Mouse (Mus musculus) frontal cortex, postnatal 10 days (tissue): ENCODE data around the gene Gm45837.

Experiments
- DNase-seq, 2 experiments: peaks; one replicate each; pipeline ENCODE4 v3.0.0; 2022; ENCODE audit warnings: low spot score in 2 of 2, mixed read lengths in 1 of 2

The Gm45837 gene

DNA sequence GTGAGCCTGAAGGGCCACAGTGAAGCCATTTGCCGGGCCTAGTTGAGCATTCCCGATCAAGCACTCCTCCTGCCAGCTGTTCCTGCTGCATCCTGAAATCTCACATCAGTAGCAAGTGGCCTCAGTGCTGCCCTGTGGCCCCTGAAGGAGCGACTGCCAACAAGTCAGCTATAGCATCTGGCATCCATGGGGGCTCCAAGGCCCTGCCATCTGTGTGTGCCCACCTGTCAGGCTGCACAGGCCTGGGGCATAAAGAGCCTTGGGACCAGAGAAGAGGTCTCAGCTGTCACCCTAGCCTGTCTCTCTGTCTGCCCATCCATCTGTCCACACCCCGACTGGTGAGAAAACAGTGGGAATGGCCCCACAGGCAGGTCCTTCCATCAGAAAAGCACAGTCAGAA lies 54.2 kb downstream of the Gm45837 start:
- no peak for DNase-seq

DNA sequence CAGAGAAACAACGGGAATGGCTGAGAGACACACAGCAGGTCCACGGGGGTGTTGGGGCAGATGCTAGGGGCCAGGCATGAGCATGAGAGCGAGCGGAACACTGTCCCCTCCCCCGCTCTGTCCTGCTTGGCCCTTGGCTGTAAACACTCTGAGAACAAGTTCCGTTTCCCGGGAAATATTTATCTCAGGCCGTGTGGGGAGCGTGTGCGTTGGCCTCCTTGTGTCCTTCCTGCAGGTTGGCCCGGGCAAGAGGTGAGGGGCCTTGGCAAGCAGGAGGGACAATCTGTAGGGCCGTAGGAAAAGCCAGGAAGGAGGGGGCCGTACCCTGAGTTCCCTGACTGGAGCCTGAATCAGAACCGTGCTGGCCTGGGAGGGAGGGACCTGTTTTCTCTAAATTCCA lies 54.7 kb downstream of the Gm45837 start:
- no peak for DNase-seq

DNA sequence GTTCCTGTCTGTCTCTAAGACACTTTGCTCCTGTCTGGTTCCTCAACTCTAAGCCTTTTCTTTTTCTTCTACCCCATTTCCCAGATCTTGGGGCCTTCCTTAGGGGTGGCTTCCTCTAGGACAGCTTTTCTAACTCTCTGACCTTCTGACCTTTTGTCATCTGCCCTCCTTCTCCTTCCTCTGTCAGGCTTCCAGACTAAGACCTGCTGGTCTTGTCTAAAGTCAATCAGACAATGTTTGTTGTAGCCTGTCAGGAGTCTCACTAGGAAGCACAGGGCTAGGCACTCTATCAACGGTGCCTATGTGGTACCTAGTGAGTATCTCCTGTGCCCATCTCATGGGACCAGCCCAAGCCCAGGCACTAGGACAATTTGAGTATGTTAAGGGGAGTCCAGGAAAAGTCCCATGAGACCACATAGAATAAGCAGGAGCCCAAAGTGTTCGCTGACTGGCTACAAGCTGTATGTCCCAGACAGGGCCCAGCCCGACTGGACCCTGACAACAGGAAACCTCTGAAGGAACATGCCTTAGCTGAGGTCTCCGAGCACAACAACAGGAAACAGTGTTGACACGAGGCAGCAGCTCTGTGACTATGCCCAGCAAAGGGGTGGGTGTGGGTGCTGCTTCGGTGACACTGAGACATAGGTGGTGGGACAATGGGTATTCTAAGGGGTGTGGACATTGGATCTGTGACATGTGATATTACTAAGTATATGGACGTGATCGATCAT lies 55.3 kb downstream of the Gm45837 start:
- no peak for DNase-seq

DNA sequence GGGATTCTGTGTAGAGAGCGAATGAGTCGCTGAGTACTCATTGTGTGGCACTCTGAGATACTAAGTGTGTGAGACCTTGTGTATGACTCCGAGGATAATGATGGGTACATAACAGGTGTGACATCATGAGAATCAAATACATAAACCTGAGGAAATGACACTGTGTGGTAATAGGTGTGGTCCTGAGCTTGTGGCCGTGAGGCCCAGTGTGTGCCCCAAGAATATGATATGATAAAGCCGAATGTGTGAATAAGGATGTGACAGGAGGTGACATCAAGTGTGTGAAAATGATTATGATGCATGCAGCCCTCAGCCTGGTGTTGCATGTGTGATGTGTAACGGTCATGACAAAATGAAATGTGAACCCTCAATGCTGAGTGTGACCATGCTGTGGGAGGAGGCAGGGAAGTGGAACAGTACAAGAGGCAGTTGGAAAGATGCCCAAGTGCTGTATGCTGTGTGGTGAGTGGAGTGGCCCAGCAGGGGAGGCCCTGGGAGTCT lies 55.9 kb downstream of the Gm45837 start:
- DNase-seq, result no peak

DNA sequence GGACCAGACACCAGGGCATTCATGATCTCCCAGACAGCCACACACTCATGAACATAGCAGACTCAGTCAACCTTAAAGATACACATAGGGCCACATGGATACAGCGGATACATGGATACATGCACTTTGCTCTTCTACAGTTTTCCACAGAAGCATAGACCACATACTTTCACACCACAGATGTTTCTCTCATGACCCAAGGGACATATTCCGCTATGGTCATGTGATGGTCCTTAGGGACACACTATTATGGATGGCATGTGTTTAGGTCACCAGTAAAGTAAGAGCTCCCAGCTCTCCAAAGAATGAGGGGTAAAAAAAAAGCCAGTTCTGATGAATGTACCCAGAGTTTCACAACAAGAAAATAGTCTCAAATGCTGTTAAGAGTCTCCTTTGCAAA lies 60.7 kb downstream of the Gm45837 start:
- DNase-seq, result no peak

DNA sequence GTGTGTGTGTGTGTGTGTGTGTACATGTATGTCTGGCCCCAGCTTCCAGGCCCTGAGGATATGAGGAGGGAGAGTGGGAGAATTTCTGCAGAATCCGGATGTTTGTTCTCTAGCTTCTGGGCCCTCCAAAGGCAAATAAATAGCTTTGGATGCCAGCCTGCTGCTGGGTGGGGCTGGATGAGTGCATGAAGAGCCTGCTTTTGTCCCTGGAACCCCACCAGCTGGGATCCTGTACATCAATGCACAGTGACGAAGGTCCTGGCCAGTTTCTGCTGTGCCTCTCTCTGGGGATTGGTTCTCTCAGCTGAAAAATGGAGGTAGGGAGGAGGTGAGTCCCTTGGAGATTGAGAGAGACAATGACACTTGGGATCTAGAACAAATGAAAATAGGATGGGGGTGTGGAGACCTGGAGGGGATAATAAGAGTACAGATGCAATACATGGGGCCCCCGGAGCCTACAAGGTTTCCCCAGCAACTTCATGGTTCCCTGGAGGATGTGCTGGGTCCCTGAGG lies 61.3 kb downstream of the Gm45837 start:
- peak in 1 of 2 experiments; percentile 16 for DNase-seq

DNA sequence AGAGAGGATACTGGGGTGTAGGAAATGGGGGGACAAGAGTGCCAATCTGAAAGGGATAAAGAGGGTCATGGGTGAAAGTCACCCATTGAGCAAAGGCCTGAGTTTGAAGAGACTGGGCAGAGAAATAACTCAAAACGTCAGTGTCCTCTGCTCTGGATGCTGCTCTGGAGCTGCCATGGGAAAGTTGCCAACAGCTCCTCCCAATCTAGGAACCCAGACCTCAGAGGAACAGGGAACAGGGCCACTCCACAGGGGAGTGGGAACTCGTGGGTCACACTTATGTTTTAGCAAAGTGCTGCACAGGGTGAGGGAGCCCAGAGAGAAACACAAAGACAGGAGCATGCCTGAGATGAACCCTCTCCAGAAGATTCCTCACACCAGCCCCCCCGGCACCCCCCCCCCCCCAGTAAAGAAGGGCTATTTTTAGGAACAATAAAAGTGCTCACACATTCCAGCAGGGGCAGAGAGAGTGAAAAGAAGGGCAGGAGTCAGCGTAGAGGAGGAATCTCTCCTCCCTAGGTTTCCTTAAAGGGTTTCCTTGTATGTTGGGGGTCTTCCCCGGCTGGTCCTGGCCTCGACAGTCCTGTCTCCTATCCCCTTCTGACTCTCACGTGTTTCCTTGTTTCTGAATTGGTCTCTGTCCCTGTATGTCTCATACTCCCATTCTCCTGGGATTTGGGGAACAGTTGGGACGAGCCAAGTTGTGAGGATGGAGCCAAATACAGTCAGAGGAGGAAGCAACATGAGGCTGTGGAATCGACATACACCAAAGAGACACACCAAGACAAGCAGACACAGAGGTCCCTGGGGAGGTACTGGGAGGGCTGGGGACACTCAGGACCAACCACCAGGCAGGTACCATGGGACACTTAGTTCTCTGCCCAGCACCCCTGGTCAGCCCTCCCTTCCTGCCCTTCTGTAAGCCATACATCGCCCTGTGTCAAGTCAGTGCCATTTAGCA lies 62.2 kb downstream of the Gm45837 start:
- DNase-seq, result no peak

DNA sequence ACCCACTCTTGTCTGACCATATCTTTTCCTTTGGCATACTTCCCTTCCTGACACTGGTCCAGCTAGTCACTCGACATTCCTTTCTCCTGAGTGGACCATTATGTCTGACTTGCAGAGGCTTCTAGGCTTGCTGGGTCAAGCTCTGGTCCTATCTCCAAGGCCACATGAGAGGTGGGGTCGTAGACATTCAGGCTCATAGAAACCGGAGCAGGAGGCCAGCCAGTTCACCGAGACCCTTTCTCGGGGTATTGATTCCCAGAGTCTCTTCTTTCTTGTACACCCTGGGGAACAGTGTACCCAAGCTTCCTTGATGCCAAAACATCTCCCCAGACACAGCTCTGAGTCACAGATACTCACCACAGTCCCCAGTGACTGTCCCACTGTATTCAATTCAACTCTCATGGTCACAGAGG lies 63.7 kb downstream of the Gm45837 start:
- DNase-seq, result no peak

DNA sequence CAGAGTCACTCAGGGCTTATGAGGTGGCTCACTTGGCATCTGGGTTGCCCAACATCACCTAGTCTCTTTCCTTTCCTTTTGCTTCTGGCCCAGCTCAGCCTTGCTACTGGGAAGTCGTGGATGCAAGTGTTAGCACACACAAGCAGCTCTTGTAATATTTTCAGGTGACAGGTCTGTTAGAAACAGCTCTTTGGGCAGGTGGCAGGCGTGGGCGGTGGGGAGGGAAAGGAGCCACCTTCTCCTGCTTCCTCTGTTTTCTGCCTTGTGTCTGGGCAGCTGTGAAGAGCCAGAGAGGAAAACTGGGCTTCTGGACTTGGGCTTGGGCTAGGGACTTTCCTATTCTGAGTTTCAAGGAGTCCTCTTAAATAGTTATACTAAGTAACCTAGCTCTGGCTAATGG lies 65.3 kb downstream of the Gm45837 start:
- no peak for DNase-seq

DNA sequence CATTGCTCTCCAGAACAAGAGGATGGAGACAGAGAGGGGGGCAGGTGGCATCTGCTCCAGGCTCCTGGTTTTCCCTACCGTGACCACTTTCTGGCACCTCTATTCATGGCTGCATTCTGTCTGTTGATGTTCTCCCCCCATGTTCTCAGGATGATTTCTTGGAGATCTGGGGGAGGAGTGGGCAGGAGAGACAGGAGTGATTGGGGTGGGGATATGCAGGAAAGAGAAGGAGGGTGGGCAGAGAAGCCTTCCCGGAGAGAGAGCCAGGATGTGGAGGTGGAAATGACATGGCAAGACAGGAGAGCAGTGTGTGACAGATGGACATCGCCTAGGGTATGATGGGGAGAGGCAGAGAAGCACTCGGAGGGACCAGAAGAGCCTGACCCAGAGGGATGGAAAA lies 65.8 kb downstream of the Gm45837 start:
- DNase-seq, result no peak

DNA sequence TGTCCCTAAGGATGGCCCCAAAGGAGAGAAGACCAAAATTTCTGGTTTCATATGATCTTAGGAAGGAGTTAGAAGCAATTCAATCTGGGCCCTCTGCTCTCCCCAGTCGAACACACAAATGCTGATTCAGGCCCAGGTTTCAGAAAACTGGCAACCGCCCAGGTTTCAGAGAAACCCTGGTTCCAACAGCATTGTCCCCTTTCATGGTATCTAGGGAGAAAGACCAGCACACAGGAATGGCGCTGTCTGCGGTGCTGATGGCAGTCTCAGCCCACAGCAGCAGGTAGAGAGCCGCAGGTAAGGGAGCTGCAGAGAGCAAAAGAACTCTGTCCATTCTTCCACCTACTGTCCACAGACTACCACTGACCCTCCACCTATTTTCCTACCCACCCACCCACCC lies 66.5 kb downstream of the Gm45837 start:
- DNase-seq, result peak in 1 of 2 experiments; percentile 14

DNA sequence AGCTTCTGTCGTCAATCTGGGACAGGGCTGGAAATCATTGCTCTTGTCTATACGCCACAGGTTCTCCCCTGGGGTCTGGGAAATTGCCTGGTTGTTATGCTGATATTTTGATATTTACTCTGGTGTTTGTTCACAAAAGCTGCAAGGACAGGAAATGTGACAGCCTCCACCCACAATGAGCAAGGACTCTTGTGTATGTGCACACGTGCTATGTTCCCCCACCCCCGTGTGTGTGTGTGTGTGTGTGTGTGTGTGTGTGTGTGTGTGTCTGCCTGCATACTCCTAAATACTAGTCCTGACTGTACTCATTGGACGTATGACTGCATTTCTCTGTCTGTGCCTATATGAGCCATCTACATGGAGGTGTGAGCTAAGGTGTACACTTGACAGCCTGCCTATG lies 67.4 kb downstream of the Gm45837 start:
- no peak for DNase-seq

DNA sequence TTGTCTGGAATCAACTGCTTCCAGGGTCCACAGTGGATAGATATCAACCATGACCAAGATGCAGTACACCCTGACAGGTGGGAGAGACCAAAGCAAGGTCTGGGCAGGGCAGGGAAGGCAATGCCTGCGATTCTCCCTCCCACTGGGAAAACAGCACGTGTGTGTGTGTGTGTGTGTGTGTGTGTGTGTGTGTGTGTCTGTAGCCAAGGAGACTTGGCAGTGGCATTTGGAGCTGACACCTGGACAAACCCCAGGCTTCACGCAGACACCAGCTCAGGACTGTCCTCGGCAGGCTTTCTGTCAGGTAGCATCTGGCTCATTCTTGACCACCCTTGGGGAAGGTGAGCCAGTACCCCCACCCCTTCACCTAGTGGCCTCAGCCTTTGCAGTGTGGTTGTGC lies 69.2 kb downstream of the Gm45837 start:
- no peak for DNase-seq

DNA sequence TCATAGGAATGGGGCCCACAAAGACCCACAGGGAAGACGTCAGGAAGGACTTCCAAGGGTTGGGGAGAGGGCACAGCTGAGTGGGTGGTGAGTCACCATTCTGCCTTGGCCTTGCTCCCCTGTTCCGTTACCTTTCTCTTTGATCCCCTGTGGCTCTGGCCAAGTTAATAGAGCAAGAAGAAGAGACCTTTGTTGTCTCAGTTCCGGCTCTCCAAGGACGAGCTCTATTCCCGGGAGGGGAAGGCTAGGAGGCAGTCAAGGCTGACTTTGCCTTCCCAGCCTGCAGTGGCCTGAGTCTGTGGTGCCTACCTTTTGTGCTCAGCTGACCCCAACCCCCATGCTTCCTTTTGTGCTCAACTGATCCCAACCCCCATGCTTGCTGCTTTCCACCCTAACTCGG lies 70.0 kb downstream of the Gm45837 start:
- DNase-seq, result no peak

DNA sequence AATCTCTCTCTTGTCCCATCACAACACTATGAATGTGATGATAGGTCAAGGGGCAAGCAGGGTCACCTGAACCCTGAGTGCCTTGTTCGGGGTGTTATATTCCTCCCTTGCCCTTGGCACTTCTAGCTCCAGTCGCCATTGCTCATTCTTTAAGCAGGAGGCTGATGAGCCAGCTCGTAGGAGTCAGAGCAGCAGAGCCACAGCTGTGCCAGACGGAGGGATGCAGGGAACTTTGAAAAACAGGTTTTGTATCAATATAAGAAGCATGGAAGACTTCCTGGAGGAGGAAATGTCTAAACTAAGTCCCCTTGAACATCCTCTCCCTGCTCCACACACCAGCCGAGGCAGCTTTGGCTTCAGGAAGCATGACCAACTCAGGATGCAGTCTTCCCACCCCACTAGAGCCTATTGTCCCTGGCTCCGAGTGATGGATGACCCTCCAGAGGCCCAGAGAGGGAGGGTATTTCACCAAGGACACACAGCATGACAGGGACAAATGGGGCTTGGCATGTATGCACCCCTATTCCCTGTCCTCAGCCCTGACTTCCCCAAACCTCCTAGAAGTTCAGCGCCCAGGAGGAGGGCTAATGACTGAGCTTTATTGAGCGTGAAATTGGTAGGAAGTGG lies 71.3 kb downstream of the Gm45837 start:
- DNase-seq, result no peak

DNA sequence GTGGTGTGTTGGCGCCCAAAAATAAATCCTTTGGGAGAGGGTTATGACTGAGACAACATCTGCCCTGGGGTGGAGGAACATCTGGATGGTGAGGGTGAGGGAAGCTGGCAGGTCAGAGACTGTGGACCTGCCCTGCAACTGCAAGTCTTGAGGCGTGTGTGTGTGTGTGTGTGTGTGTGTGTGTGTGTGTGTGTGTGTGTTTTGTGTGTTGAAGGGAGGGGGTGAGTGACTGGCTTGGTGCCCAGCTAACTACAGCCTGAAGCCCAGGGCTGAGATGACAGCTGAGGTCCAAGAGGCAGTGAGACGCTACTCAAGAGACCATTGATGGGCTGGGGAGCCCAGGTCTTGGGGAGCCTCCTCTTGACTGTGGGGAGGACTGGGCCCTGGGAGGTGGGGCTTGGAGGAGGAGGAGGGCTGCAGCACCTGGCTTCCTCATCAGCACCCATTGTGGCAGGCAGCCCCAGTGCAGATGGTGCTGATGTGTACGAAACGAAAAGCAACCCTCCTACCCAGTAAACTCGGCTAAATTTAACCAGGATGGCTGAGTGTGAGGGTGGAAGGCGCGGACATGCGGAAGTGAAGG lies 71.9 kb downstream of the Gm45837 start:
- DNase-seq, result no peak

DNA sequence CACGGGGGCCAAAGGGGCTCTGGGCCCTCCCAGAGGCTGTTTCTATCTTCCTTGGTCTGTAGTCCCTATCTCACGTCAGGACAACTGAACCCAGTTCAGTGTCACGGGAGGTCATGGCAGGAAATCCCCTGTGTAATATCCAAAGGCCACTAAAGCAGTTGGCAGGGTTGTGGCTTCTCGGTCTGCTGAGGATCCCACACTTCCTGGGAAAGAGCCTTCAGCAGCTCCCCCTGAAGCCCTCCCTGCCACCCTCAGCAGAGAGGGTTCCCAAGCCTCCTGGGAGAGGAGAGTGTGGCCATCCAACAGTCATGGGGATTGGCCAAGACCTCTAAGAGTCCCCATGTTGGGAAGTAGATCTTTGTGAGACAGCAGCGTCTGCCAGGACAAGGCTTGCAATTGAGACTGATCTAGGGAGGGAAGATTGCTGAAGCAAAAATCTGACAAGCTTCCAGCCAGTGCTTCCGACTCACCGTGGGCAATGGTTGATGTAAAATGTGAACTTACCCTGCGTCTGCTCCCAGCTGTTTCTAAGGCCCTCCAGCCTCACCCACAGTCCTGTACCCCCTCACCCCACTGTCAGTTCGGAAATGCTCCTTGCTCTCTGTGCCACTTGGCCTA lies 72.9 kb downstream of the Gm45837 start:
- no peak for DNase-seq

DNA sequence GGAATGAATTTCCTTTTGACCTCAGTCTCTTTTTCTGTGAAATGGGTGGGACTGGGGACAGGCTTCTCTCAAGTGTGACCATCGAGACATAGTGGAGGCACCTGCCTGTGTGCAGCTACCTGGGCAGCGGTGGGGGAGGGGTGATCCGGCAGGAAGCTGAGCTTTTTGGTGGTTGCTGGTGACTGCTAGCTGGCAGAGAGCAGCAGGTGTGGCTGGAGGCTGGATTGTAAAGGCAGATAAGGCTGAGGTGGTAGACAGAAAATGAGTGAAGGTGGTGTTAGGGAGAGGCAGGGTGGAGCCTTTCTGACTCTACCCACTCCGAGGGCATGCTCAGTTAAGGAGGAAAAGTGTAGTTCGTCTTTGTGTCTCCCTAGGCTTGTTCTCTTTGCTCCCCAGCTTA lies 76.4 kb downstream of the Gm45837 start:
- DNase-seq, result no peak

DNA sequence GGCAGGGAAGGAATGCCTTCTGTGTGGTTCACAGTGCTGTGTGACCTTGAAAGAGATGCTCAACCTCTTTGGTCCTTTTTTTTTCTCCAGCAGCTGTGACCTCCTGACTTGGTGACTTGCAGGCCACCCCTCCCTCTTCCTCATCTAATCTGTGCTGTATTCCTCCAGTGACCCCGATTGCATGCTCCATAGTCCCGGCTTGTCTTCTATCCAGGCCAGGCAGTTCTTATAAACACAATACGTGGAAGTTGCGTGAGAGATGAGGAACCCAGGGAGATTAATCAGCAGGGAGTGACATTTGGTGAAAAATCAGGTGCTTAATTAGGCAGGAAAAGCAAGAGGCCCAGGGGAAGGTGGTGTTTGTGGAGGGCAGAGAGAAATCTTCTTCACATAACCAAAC lies 80.3 kb downstream of the Gm45837 start:
- no peak for DNase-seq

DNA sequence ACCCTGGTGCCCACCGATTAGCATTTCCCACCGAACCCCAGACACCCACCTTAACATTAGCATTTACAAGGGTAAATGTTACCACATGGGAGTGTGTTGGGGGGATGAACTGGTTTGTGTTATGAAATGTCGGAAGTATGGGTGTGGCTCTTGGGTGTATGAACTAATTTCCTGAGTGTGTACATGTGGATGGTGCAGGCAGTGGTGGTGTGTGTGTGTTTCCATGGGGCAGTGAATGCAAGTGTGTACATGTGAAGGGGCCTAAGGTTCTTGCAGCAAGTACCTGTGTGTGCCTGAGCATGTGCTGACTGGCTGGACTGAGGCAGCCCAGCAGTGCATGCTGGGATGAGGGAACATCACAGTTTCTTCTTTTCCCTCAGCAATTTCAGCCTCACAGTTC lies 87.7 kb downstream of the Gm45837 start:
- no peak for DNase-seq

DNA sequence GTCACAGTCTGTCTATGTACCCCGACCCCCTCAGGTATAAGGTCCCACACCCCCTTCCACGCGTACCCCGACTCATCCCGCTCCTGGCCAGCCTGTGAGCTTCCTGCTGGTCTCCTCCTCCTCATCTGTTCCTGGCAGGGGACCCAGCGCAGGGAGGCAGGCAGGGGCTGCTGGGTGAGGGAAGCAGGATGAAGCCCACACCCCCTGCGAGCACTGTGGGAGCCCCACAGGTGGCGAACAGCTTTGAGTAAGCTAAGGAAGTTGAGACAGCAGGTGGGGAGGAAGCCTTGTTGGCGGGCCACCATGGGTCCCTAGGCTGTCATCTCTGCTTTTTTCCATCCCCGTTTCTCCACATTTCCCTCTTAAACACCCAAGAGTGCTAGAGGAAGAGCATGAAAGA lies 88.6 kb downstream of the Gm45837 start:
- DNase-seq, result no peak
